In the genomic region with DNA sequence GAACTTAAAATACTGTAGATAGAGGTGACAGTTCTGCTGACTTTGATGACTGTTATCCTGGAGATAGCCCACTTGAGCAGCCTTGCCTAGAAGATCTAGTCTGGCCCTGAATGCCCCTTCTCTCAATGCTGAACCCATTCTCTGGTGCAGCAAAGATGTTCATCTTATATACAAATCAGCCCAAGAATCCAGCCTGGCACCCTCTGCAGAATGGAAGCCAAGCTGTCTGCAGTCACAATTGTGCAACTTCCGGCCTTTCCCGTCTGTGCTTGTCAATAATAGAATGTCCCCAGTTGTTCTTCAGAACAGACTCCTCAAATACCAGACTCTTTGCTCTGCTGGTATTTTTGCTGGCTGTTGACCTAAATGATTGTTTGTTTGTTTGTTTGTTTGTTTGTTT, we compare ENCODE assay signal across 15 mouse cellular contexts. TPM values are rescaled to one million over a fixed set of nuclear protein-coding genes. Genes with fewer than 3 reads are reported as not detected.
DNase-seq lines count a peak whose midpoint lies in the region; TF ChIP-seq lines count a peak whose summit lies in the region.
"Had no signal": no experiment of that assay in that cellular context is flagged by ENCODE, and none has a peak within 500 bp of the region (broad histone marks: within the 10 kb centered on the region; RNA-seq: fewer than 3 reads in every experiment).

No protein-coding gene starts in this region.

- DNase-seq in gastrocnemius, adult 2 months: peak; percentile 52
- no peak for DNase-seq in gastrocnemius, postnatal 4 days (ENCODE audit: low spot score in 2 of 2)
- peak; percentile 26 to 66 for DNase-seq in layer of hippocampus, adult 18-20 months (ENCODE audit: low spot score in 2 of 2)
- no peak for DNase-seq in layer of hippocampus, postnatal 14 days (ENCODE audit: low spot score in 2 of 2)
- peak; percentile 26 to 40 for DNase-seq in adrenal gland, postnatal 36 days
- DNase-seq in lung, postnatal 10 days: peak; percentile 77
- DNase-seq in thymus, adult 18-20 months: no peak
- DNase-seq in spleen, postnatal 14 days (ENCODE audit: low spot score in 2 of 2): no peak
- DNase-seq: B cell, adult 2 months; cerebellum, adult 9-11 months; left cerebral cortex, postnatal 4 days; right cerebral cortex, postnatal 14 days had no signal

- no peak for TF ChIP-seq CTCF in gastrocnemius, adult 2 months (IDR thresholded peaks at IDR 0.05)

- peak overlapping the region; percentile 54 for H3K27ac ChIP-seq in gastrocnemius, adult 2 months
- H3K27ac ChIP-seq: kidney, embryonic 15.5 days; liver, embryonic 15.5 days had no signal

- intact Hi-C loops in gastrocnemius, adult 2 months (cut with DNase I): no loop called here

- H3K4me3 ChIP-seq in gastrocnemius, adult 2 months: no peak overlapping the region
- H3K4me3 ChIP-seq: kidney, embryonic 15.5 days; liver, embryonic 15.5 days; megakaryocyte, embryonic 14.5 days had no signal

RNA-seq across cellular contexts. Expression of gene A930033H14Rik, which starts 27.6 kb away (rescaled TPM):
- total RNA-seq in gastrocnemius, adult 2 months (2021): 1 to 10 TPM; 3.4 to 5.1 TPM
- total RNA-seq in gastrocnemius, postnatal 4 days (2021): 1 to 10 TPM; 6.2 to 8.3 TPM
- 1 to 10 TPM; 1.3 to 1.5 TPM for total RNA-seq in layer of hippocampus, adult 18-20 months (2021)
- 1 to 10 TPM; 3.8 to 4.7 TPM for total RNA-seq in layer of hippocampus, postnatal 14 days (2021)
- total RNA-seq in adrenal gland, postnatal 36 days (2021): 1 to 10 TPM; 1.2 to 2.8 TPM

Comparison
In these comparisons a context has a peak if more than half of its experiments do, and no peak if none do; other contexts are left out.
1. DNase-seq: peak in gastrocnemius, adult 2 months (single experiment), layer of hippocampus, adult 18-20 months (2 of 2), adrenal gland, postnatal 36 days (2 of 2) and lung, postnatal 10 days (single experiment); none in gastrocnemius, postnatal 4 days (0 of 2), layer of hippocampus, postnatal 14 days (0 of 2), thymus, adult 18-20 months (0 of 2) and spleen, postnatal 14 days (0 of 2).